Mouse (Mus musculus) hindbrain, embryonic 13.5 days (tissue): ENCODE measurements at regions not wholly inside any gene's neighbourhood (a gene's known extent, or its start where the extent isn't known, plus 50 kb on each side); places are given as distances from the start of the nearest gene placed in this dataset.
A peak's percentile ranks its signal among the peaks of the same experiment; 100 is the strongest.

Experiments
- ATAC-seq: fragments of 200-750 bp; cut with Nextera tagmentation; 2 replicates; pipeline ENCODE4 v1.8.0; 2017; ENCODE audit warnings: moderate TSS enrichment; ENCODE audit not compliant: low FRiP score
- H3K27ac ChIP-seq: fragments of 300-500 bp; sonication (generic); 2 replicates; pipeline ENCODE4 v1.5.1; 2015; ENCODE audit warnings: inconsistent platforms, mild to moderate bottlenecking, moderate library complexity
- H3K27me3 ChIP-seq: fragments of 300-500 bp; sonication (generic); 2 replicates; pipeline ENCODE4 v1.6.1; 2015; ENCODE audit warnings: mild to moderate bottlenecking, inconsistent platforms
- H3K36me3 ChIP-seq: fragments of 300-500 bp; sonication (generic); 2 replicates; pipeline ENCODE4 v1.6.1; 2015; ENCODE audit warnings: mild to moderate bottlenecking, inconsistent platforms
- H3K4me1 ChIP-seq: fragments of 300-500 bp; sonication (generic); replicated peaks from 2 replicates; pipeline ENCODE4 v1.6.1; 2015; ENCODE audit warnings: inconsistent platforms
- H3K4me2 ChIP-seq: fragments of 300-500 bp; sonication (generic); 2 replicates; pipeline ENCODE4 v1.6.1; 2015; ENCODE audit warnings: inconsistent platforms, mild to moderate bottlenecking, moderate library complexity
- H3K4me3 ChIP-seq: fragments of 300-500 bp; sonication (generic); 2 replicates; pipeline ENCODE4 v1.5.1; 2015; ENCODE audit warnings: mild to moderate bottlenecking, inconsistent platforms
- H3K9ac ChIP-seq: fragments of 300-500 bp; sonication (generic); 2 replicates; pipeline ENCODE4 v1.6.1; 2015; ENCODE audit warnings: mild to moderate bottlenecking, inconsistent platforms
- H3K9me3 ChIP-seq: fragments of 300-500 bp; sonication (generic); 2 replicates; pipeline ENCODE4 v1.6.1; 2016; ENCODE audit warnings: inconsistent platforms
- WGBS: fragments of 180-500 bp; shearing (Covaris S2); methylation state at CpG from one replicate; pipeline ENCODE4 v1.1.7; 2015; 5-methylcytosine and 5-hydroxymethylcytosine counted together

- Histone ChIP-seq H3K27ac (no peak overlapping the region), H3K36me3 (no peaks in the 10 kb centered on the region), H3K9me3 (no peaks in the 10 kb centered on the region), H3K4me1 (peaks cover 1% of the 10 kb centered on the region; the same call in 1 of the 2 replicates), H3K9ac (no peak overlapping the region), H3K27me3 (no peaks in the 10 kb centered on the region), H3K4me2 (no peak overlapping the region), H3K4me3 (no peak overlapping the region)
- WGBS: 75% methylated on average over 4 of the region's 4 CpGs
- no peak for ATAC-seq
Measured at GRCm38 (mm10) chr2:115488465-115488864, 93.1 kb upstream of the BC052040 start.

GRCm38 (mm10) chr2:115493020-115493419 lies 88.5 kb upstream of the BC052040 start:
- Histone ChIP-seq H3K9me3 (0 out of 2 replicates have a peak, but pooled peaks cover 7% of the 10 kb centered on the region), H3K4me3 (no peak overlapping the region), H3K36me3 (no peaks in the 10 kb centered on the region), H3K9ac (no peak overlapping the region), H3K27ac (no peak overlapping the region), H3K27me3 (no peaks in the 10 kb centered on the region), H3K4me1 (no peaks in the 10 kb centered on the region), H3K4me2 (no peak overlapping the region)
- 66% methylated on average over 2 of the region's 2 CpGs for WGBS
- no peak for ATAC-seq

GRCm38 (mm10) chr2:115499904-115500303 lies 81.6 kb upstream of the BC052040 start:
- H3K9me3 ChIP-seq: 0 out of 2 replicates have a peak, but pooled peaks cover 7% of the 10 kb centered on the region
- H3K36me3 ChIP-seq: no peaks in the 10 kb centered on the region
- no peak for ATAC-seq
- no peak overlapping the region for H3K4me2 ChIP-seq
- no peak overlapping the region for H3K4me3 ChIP-seq
- no peaks in the 10 kb centered on the region for H3K27me3 ChIP-seq
- 87% methylated on average over 2 of the region's 2 CpGs for whole genome bisulfite sequencing
- no peak overlapping the region for H3K27ac ChIP-seq
- no peaks in the 10 kb centered on the region for H3K4me1 ChIP-seq
- H3K9ac ChIP-seq: no peak overlapping the region

- Histone ChIP-seq H3K36me3 (no peaks in the 10 kb centered on the region), H3K9ac (no peak overlapping the region), H3K4me1 (peaks cover 17% of the 10 kb centered on the region), H3K27ac (peak overlapping the region; percentile 44; the same call in 1 of the 2 replicates), H3K4me3 (no peak overlapping the region), H3K27me3 (no peaks in the 10 kb centered on the region), H3K9me3 (no peaks in the 10 kb centered on the region), H3K4me2 (peak overlapping the region; percentile 34)
- no peak for ATAC-seq
- 23% methylated on average over 10 of the region's 10 CpGs for WGBS
Measured at GRCm38 (mm10) chr2:115509527-115509926, 72.0 kb upstream of the BC052040 start.

GRCm38 (mm10) chr2:115511146-115511545 lies 70.4 kb upstream of the BC052040 start:
- Histone ChIP-seq H3K4me1 (peaks cover 25% of the 10 kb centered on the region), H3K9ac (no peak overlapping the region), H3K4me3 (no peak overlapping the region), H3K27me3 (no peaks in the 10 kb centered on the region), H3K27ac (no peak overlapping the region), H3K9me3 (no peaks in the 10 kb centered on the region), H3K4me2 (no peak overlapping the region), H3K36me3 (no peaks in the 10 kb centered on the region)
- WGBS: 63% methylated on average over 3 of the region's 3 CpGs
- ATAC-seq: no peak

- no peaks in the 10 kb centered on the region for H3K9me3 ChIP-seq
- 68% methylated on average over 14 of the region's 14 CpGs for WGBS
- ATAC-seq: no peak
Measured at GRCm38 (mm10) chr2:115511612-115512525, 69.6 kb upstream of the BC052040 start.

GRCm38 (mm10) chr2:115512891-115513290 lies 68.6 kb upstream of the BC052040 start:
- Histone ChIP-seq H3K36me3 (no peaks in the 10 kb centered on the region), H3K4me3 (no peak overlapping the region), H3K9ac (no peak overlapping the region), H3K4me2 (no peak overlapping the region), H3K4me1 (peaks cover 25% of the 10 kb centered on the region), H3K27me3 (no peaks in the 10 kb centered on the region), H3K27ac (no peak overlapping the region), H3K9me3 (no peaks in the 10 kb centered on the region)
- ATAC-seq: no peak
- 80% methylated on average over 8 of the region's 8 CpGs for WGBS

More at GRCm38 (mm10) chr2:115511612-115512525, 69.6 kb upstream of the BC052040 start:
- Histone ChIP-seq H3K4me1 (peaks cover 25% of the 10 kb centered on the region), H3K9ac (no peak overlapping the region), H3K4me3 (no peak overlapping the region), H3K27ac (no peak overlapping the region), H3K36me3 (no peaks in the 10 kb centered on the region), H3K27me3 (no peaks in the 10 kb centered on the region), H3K4me2 (no peak overlapping the region)

- Histone ChIP-seq H3K4me3 (no peak overlapping the region), H3K4me2 (0 out of 2 replicates have a peak overlapping the region, but pooled peaks have one; percentile 15), H3K9ac (no peak overlapping the region), H3K4me1 (peaks cover 25% of the 10 kb centered on the region), H3K36me3 (no peaks in the 10 kb centered on the region), H3K27me3 (no peaks in the 10 kb centered on the region), H3K9me3 (no peaks in the 10 kb centered on the region), H3K27ac (peak overlapping the region; percentile 58; the same call in 1 of the 2 replicates)
- no peak for ATAC-seq
- WGBS: 7% methylated on average over 8 of the region's 8 CpGs
Measured at GRCm38 (mm10) chr2:115513774-115514231, 67.7 kb upstream of the BC052040 start.

GRCm38 (mm10) chr2:115514831-115515428 lies 66.6 kb upstream of the BC052040 start:
- H3K4me3 ChIP-seq: no peak overlapping the region
- 8% methylated on average over 9 of the region's 9 CpGs for WGBS
- no peaks in the 10 kb centered on the region for H3K9me3 ChIP-seq
- H3K36me3 ChIP-seq: no peaks in the 10 kb centered on the region
- peak; percentile 73; the same call in 1 of the 2 replicates for ATAC-seq
- H3K27me3 ChIP-seq: no peaks in the 10 kb centered on the region
- no peak overlapping the region for H3K9ac ChIP-seq
- H3K4me2 ChIP-seq: no peak overlapping the region
- H3K27ac ChIP-seq: peak overlapping the region; percentile 66; the same call in 1 of the 2 replicates
- H3K4me1 ChIP-seq: peaks cover 18% of the 10 kb centered on the region

GRCm38 (mm10) chr2:115515470-115515869 lies 66.0 kb upstream of the BC052040 start:
- 62% methylated on average over 6 of the region's 6 CpGs for WGBS

GRCm38 (mm10) chr2:115516824-115517223 lies 64.7 kb upstream of the BC052040 start:
- Histone ChIP-seq H3K9ac (no peak overlapping the region), H3K36me3 (no peaks in the 10 kb centered on the region), H3K27me3 (no peaks in the 10 kb centered on the region), H3K4me3 (no peak overlapping the region), H3K9me3 (no peaks in the 10 kb centered on the region), H3K4me2 (no peak overlapping the region), H3K27ac (no peak overlapping the region), H3K4me1 (peaks cover 18% of the 10 kb centered on the region)
- ATAC-seq: no peak
- whole genome bisulfite sequencing: 51% methylated on average over 2 of the region's 2 CpGs

More at GRCm38 (mm10) chr2:115515470-115515869, 66.0 kb upstream of the BC052040 start:
- Histone ChIP-seq H3K4me1 (peaks cover 18% of the 10 kb centered on the region), H3K9ac (no peak overlapping the region), H3K4me3 (no peak overlapping the region), H3K36me3 (no peaks in the 10 kb centered on the region), H3K27me3 (no peaks in the 10 kb centered on the region), H3K4me2 (no peak overlapping the region), H3K27ac (peak overlapping the region; percentile 2; the same call in 1 of the 2 replicates), H3K9me3 (no peaks in the 10 kb centered on the region)
- no peak for ATAC-seq

GRCm38 (mm10) chr2:115519974-115520373 lies 61.5 kb upstream of the BC052040 start:
- H3K9me3 ChIP-seq: no peaks in the 10 kb centered on the region
- H3K9ac ChIP-seq: no peak overlapping the region
- H3K4me2 ChIP-seq: no peak overlapping the region
- H3K27me3 ChIP-seq: no peaks in the 10 kb centered on the region
- WGBS: 68% methylated on average over 5 of the region's 5 CpGs
- no peak overlapping the region for H3K27ac ChIP-seq
- H3K36me3 ChIP-seq: no peaks in the 10 kb centered on the region
- no peak for ATAC-seq
- H3K4me3 ChIP-seq: no peak overlapping the region
- peaks cover 9% of the 10 kb centered on the region for H3K4me1 ChIP-seq
